Mouse (Mus musculus) heart, embryonic 11.5 days (tissue): ENCODE measurements around the gene Vti1a. TPM values are rescaled to one million over a fixed set of nuclear protein-coding genes. Genes with fewer than 3 reads are reported as not detected.

Experiments used
- ATAC-seq: fragments of 200-750 bp; cut with Nextera tagmentation; replicated peaks from 2 replicates; pipeline ENCODE4 v1.8.0; 2017; ENCODE audit warnings: moderate library complexity; ENCODE audit not compliant: insufficient number of reproducible peaks, low FRiP score, low TSS enrichment
- H3K27ac ChIP-seq: fragments of 300-500 bp; sonication (generic); 2 replicates; pipeline ENCODE4 v1.5.1; 2014; ENCODE audit warnings: mild to moderate bottlenecking, low read depth, low read length
- H3K27me3 ChIP-seq: fragments of 300-500 bp; sonication (generic); 2 replicates; pipeline ENCODE4 v1.6.1; 2014; ENCODE audit warnings: mild to moderate bottlenecking, low read length, mixed read lengths; ENCODE audit not compliant: control insufficient read depth, insufficient read depth
- H3K36me3 ChIP-seq: fragments of 300-500 bp; sonication (generic); 2 replicates; pipeline ENCODE4 v1.6.1; 2014; ENCODE audit warnings: mild to moderate bottlenecking, low read length, moderate library complexity, mixed read lengths; ENCODE audit not compliant: control insufficient read depth, insufficient read depth
- H3K4me1 ChIP-seq: fragments of 300-500 bp; sonication (generic); 2 replicates; pipeline ENCODE4 v1.6.1; 2014; ENCODE audit warnings: low read length; ENCODE audit not compliant: control insufficient read depth, insufficient read depth
- H3K4me2 ChIP-seq: fragments of 300-500 bp; sonication (generic); 2 replicates; pipeline ENCODE4 v1.6.1; 2014; ENCODE audit warnings: mild to moderate bottlenecking, moderate library complexity
- H3K4me3 ChIP-seq: fragments of 300-500 bp; sonication (generic); 2 replicates; pipeline ENCODE4 v1.5.1; 2014; ENCODE audit warnings: low read depth, low read length
- H3K9ac ChIP-seq: fragments of 300-500 bp; sonication (generic); 2 replicates; pipeline ENCODE4 v1.6.1; 2014; ENCODE audit warnings: mild to moderate bottlenecking, low read depth, low read length, moderate library complexity
- H3K9me3 ChIP-seq: fragments of 300-500 bp; sonication (generic); replicated peaks from 2 replicates; pipeline ENCODE4 v1.6.1; 2016; ENCODE audit warnings: low read length; ENCODE audit not compliant: control insufficient read depth
- WGBS: fragments of 180-500 bp; shearing (Covaris S2); extraction: QIAGEN DNeasy Blood & Tissue Kit; methylation state at CpG from one replicate; pipeline ENCODE4 v1.1.7; 2014; ENCODE audit not compliant: insufficient replicate concordance; 5-methylcytosine and 5-hydroxymethylcytosine counted together
- polyA plus RNA-seq: library from polyadenylated mRNA; unstranded; fragments of >200 nt; fragmentation: Nextera tagmentation; extraction: Ambion mirVana; gene quantifications from 2 replicates; pipeline ENCODE4 v1.2.1, GENCODE M21; 2014

Gene Vti1a
- polyA plus RNA-seq, 1 experiment from 2014 or later = 19.0 TPM

- H3K36me3 ChIP-seq = no peaks in the 10 kb centered on the region
- H3K27ac ChIP-seq = no peak overlapping the region
- 81% methylated on average over 21 of the region's 21 CpGs for WGBS
- H3K9ac ChIP-seq = no peak overlapping the region
- peaks cover 6% of the 10 kb centered on the region for H3K4me1 ChIP-seq
- no peak overlapping the region for H3K4me3 ChIP-seq
- no peaks in the 10 kb centered on the region for H3K9me3 ChIP-seq
- H3K27me3 ChIP-seq = no peaks in the 10 kb centered on the region
- no peak for ATAC-seq
- H3K4me2 ChIP-seq = no peak overlapping the region
Observed at GRCm38 (mm10) chr19:55469301-55470051, 153.4 kb downstream of the Vti1a start.

GRCm38 (mm10) chr19:55472582-55472981 is 156.5 kb downstream of the Vti1a start:
- WGBS = 45% methylated on average over 8 of the region's 8 CpGs
- Histone ChIP-seq H3K9ac (no peak overlapping the region), H3K36me3 (no peaks in the 10 kb centered on the region)

GRCm38 (mm10) chr19:55474225-55474624 is 158.1 kb downstream of the Vti1a start:
- no peak overlapping the region for H3K4me2 ChIP-seq
- H3K4me3 ChIP-seq = no peak overlapping the region
- 73% methylated on average over 6 of the region's 6 CpGs for WGBS
- ATAC-seq = no peak
- H3K9ac ChIP-seq = no peak overlapping the region
- H3K27me3 ChIP-seq = no peaks in the 10 kb centered on the region
- no peak overlapping the region for H3K27ac ChIP-seq
- no peaks in the 10 kb centered on the region for H3K36me3 ChIP-seq
- peaks cover 6% of the 10 kb centered on the region for H3K4me1 ChIP-seq
- no peaks in the 10 kb centered on the region for H3K9me3 ChIP-seq

More at GRCm38 (mm10) chr19:55472582-55472981, 156.5 kb downstream of the Vti1a start:
- Histone ChIP-seq H3K27ac (no peak overlapping the region), H3K9me3 (no peaks in the 10 kb centered on the region), H3K4me2 (no peak overlapping the region), H3K4me1 (peaks cover 6% of the 10 kb centered on the region), H3K27me3 (no peaks in the 10 kb centered on the region), H3K4me3 (no peak overlapping the region)
- no peak for ATAC-seq

- Histone ChIP-seq H3K27me3 (no peaks in the 10 kb centered on the region), H3K4me1 (no peaks in the 10 kb centered on the region; the same call in 1 of the 2 replicates), H3K36me3 (no peaks in the 10 kb centered on the region), H3K27ac (no peak overlapping the region), H3K4me2 (no peak overlapping the region), H3K9ac (no peak overlapping the region), H3K9me3 (no peaks in the 10 kb centered on the region), H3K4me3 (no peak overlapping the region)
- 88% methylated on average over 5 of the region's 5 CpGs for WGBS
- no peak for ATAC-seq
Observed at GRCm38 (mm10) chr19:55480526-55480925, 164.4 kb downstream of the Vti1a start.

- no peak overlapping the region for H3K27ac ChIP-seq
- no peaks in the 10 kb centered on the region; the same call in 1 of the 2 replicates for H3K4me1 ChIP-seq
- no peak overlapping the region for H3K4me3 ChIP-seq
- 67% methylated on average over 5 of the region's 5 CpGs for WGBS
- no peak overlapping the region for H3K9ac ChIP-seq
- H3K27me3 ChIP-seq = no peaks in the 10 kb centered on the region
- no peak overlapping the region for H3K4me2 ChIP-seq
- no peaks in the 10 kb centered on the region for H3K36me3 ChIP-seq
- ATAC-seq = no peak
- H3K9me3 ChIP-seq = no peaks in the 10 kb centered on the region
Observed at GRCm38 (mm10) chr19:55481308-55481707, 165.2 kb downstream of the Vti1a start.

GRCm38 (mm10) chr19:55483526-55483925 is 167.4 kb downstream of the Vti1a start:
- no peaks in the 10 kb centered on the region for H3K27me3 ChIP-seq
- WGBS = 64% methylated on average over 5 of the region's 5 CpGs
- no peaks in the 10 kb centered on the region for H3K9me3 ChIP-seq
- H3K4me1 ChIP-seq = no peaks in the 10 kb centered on the region; the same call in 1 of the 2 replicates
- no peak overlapping the region for H3K9ac ChIP-seq
- no peak overlapping the region for H3K4me2 ChIP-seq
- ATAC-seq = no peak
- no peaks in the 10 kb centered on the region for H3K36me3 ChIP-seq
- H3K27ac ChIP-seq = no peak overlapping the region
- H3K4me3 ChIP-seq = no peak overlapping the region

GRCm38 (mm10) chr19:55484559-55484958 is 168.5 kb downstream of the Vti1a start:
- WGBS = 71% methylated on average over 6 of the region's 6 CpGs
- Histone ChIP-seq H3K9ac (no peak overlapping the region), H3K27ac (no peak overlapping the region), H3K9me3 (no peaks in the 10 kb centered on the region), H3K27me3 (no peaks in the 10 kb centered on the region), H3K4me3 (no peak overlapping the region), H3K4me1 (no peaks in the 10 kb centered on the region; the same call in 1 of the 2 replicates), H3K36me3 (no peaks in the 10 kb centered on the region), H3K4me2 (no peak overlapping the region)
- ATAC-seq = no peak

GRCm38 (mm10) chr19:55486473-55486872 is 170.4 kb downstream of the Vti1a start:
- Histone ChIP-seq H3K27ac (no peak overlapping the region), H3K9me3 (no peaks in the 10 kb centered on the region), H3K36me3 (no peaks in the 10 kb centered on the region), H3K9ac (no peak overlapping the region), H3K4me3 (no peak overlapping the region), H3K4me2 (no peak overlapping the region), H3K27me3 (no peaks in the 10 kb centered on the region), H3K4me1 (no peaks in the 10 kb centered on the region; the same call in 1 of the 2 replicates)
- no peak for ATAC-seq
- WGBS = 64% methylated on average over 4 of the region's 4 CpGs
